Mouse (Mus musculus) layer of hippocampus, postnatal 25 days (tissue): ENCODE measurements at regions not wholly inside any gene's neighbourhood (a gene's known extent, or its start where the extent isn't known, plus 50 kb on each side); places are given as distances from the start of the nearest gene placed in this dataset.

Experiments used
- DNase-seq, 2 experiments: peaks; one replicate each; pipeline ENCODE4 v3.0.0; 2022; ENCODE audit warnings: mixed read lengths in 2 of 2, low spot score in 1 of 2; ENCODE audit errors: extremely low spot score in 1 of 2

GRCm38 (mm10) chr10:25857954-25858616, 220.0 kb upstream of the Gm9767 start:
- DNase-seq = no peak

GRCm38 (mm10) chr10:25844348-25844747, 233.7 kb upstream of the Gm9767 start:
- no peak for DNase-seq

- no peak for DNase-seq
Observed at GRCm38 (mm10) chr10:25829275-25829674, 248.8 kb upstream of the Gm9767 start.

- no peak for DNase-seq
Observed at GRCm38 (mm10) chr10:25804223-25804622, 268.2 kb upstream of the Smlr1 start.

- no peak for DNase-seq
Observed at GRCm38 (mm10) chr10:25801499-25801898, 265.4 kb upstream of the Smlr1 start.

GRCm38 (mm10) chr10:25798881-25799280, 262.8 kb upstream of the Smlr1 start:
- no peak for DNase-seq

- DNase-seq = no peak
Observed at GRCm38 (mm10) chr10:25790363-25790821, 254.3 kb upstream of the Smlr1 start.

GRCm38 (mm10) chr10:25788660-25789059, 252.6 kb upstream of the Smlr1 start:
- no peak for DNase-seq

- DNase-seq = no peak
Observed at GRCm38 (mm10) chr10:25788004-25788403, 251.9 kb upstream of the Smlr1 start.

- no peak for DNase-seq
Observed at GRCm38 (mm10) chr10:25783861-25784260, 247.8 kb upstream of the Smlr1 start.

GRCm38 (mm10) chr10:25779476-25779875, 243.4 kb upstream of the Smlr1 start:
- no peak for DNase-seq

GRCm38 (mm10) chr10:25777717-25778116, 241.7 kb upstream of the Smlr1 start:
- no peak for DNase-seq

- DNase-seq = no peak
Observed at GRCm38 (mm10) chr10:25776697-25777096, 240.6 kb upstream of the Smlr1 start.

- no peak for DNase-seq
Observed at GRCm38 (mm10) chr10:25770051-25770450, 234.0 kb upstream of the Smlr1 start.

- no peak for DNase-seq
Observed at GRCm38 (mm10) chr10:25768456-25768855, 232.4 kb upstream of the Smlr1 start.

GRCm38 (mm10) chr10:25754300-25754699, 218.2 kb upstream of the Smlr1 start:
- DNase-seq = no peak

- no peak for DNase-seq
Observed at GRCm38 (mm10) chr10:25742678-25743077, 206.6 kb upstream of the Smlr1 start.

GRCm38 (mm10) chr10:25740956-25741355, 204.9 kb upstream of the Smlr1 start:
- no peak for DNase-seq

GRCm38 (mm10) chr10:25730470-25730869, 194.4 kb upstream of the Smlr1 start:
- no peak for DNase-seq

- no peak for DNase-seq
Observed at GRCm38 (mm10) chr10:25723966-25724365, 187.9 kb upstream of the Smlr1 start.

GRCm38 (mm10) chr10:25715747-25716146, 179.7 kb upstream of the Smlr1 start:
- DNase-seq = no peak

GRCm38 (mm10) chr10:25714636-25715035, 178.6 kb upstream of the Smlr1 start:
- DNase-seq = no peak

GRCm38 (mm10) chr10:25714041-25714440, 178.0 kb upstream of the Smlr1 start:
- DNase-seq = no peak
